Mouse (Mus musculus): ENCODE data around the gene Ripor3. TPM values are rescaled to one million over a fixed set of nuclear protein-coding genes. Genes with fewer than 3 reads are reported as not detected.

The Ripor3 gene
- total RNA-seq, 1 experiment, result 0.98 TPM

DNA sequence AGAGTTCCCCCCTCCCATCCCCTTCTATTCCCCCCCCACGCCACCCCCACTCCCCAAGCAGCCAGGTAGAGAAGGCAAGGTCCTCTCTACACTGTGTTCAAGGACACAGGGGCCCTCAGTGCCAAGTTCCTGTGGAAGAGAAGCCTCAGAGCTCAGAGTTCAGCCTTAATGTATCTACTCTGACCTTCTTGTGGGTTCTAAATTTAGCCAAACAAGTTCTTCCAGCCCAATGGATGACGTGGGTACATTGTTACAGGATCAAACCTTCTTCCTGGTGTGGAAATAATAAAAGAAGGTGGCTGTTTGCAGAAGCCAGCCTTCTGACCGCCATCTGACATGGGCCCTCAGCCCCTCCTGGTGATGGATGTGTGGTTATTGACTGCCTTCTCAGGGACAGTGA is 16.0 kb upstream of the Ripor3 start:
- DNase-seq (ENCODE audit: low read depth, low spot score), result no peak
- H3K4me3 ChIP-seq (ENCODE audit: insufficient read depth in 1 of 2, low read depth in 1 of 2, low read length in 2 of 2, poor library complexity in 1 of 2, severe bottlenecking in 1 of 2), result no peak overlapping the region
- TF ChIP-seq ZNF384 (IDR thresholded peaks at IDR 0.05; ENCODE audit: low read depth, low read length) (no peak), CHD2 (IDR thresholded peaks at IDR 0.05; ENCODE audit: low read depth, low read length) (no peak), MAFK (IDR thresholded peaks at IDR 0.05; ENCODE audit: insufficient read depth, low read depth, low read length) (no peak), HCFC1 (IDR thresholded peaks at IDR 0.05; ENCODE audit: borderline replicate concordance, insufficient read depth, low read length) (no peak), ZC3H11A (IDR thresholded peaks at IDR 0.05; ENCODE audit: borderline replicate concordance, low read depth, low read length) (no peak)
- in situ Hi-C loops (cut with MboI; ENCODE audit: low sequenced_read_pairs in 2 of 2, unreplicated experiment in 2 of 2), result no loop called here
- no peak overlapping the region for H3K9ac ChIP-seq (ENCODE audit: insufficient read depth, low read depth, low read length, poor library complexity, severe bottlenecking)
- H3K27ac ChIP-seq (ENCODE audit: insufficient read depth, low read depth, low read length, poor library complexity, severe bottlenecking), result no peak overlapping the region
- H3K4me1 ChIP-seq (ENCODE audit: control insufficient read depth in 2 of 2, insufficient read depth in 2 of 2, low read length in 2 of 2, poor library complexity in 1 of 2), result no peaks in the 10 kb centered on the region
- no peaks in the 10 kb centered on the region for H3K36me3 ChIP-seq (ENCODE audit: control insufficient read depth, insufficient read depth, low read length, poor library complexity, severe bottlenecking)
- no peaks in the 10 kb centered on the region for H3K9me3 ChIP-seq (ENCODE audit: control insufficient read depth, insufficient read depth, low read depth, low read length)

DNA sequence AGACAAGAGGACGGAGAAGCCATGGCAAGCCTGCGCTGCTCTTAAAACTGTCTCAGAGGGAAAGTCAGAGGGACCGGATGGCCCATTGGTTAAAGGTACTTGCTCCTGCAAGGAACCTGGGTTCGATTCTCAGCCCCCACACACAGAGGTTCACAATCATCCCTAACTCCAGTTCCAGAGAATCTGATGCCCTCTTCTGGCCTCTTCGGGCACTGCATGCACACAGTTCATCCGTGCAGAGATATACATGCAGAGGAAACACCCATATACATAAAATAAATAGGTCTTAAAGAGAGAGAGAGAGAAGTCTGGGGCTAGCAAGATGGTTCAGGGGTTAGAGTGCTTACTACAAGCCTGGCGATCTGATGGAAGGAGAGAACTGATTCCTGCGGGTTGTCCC is 15.5 kb upstream of the Ripor3 start:
- H3K36me3 ChIP-seq (ENCODE audit: control insufficient read depth, insufficient read depth, low read length, poor library complexity, severe bottlenecking), result no peaks in the 10 kb centered on the region
- DNase-seq (ENCODE audit: low read depth, low spot score), result no peak
- no peak overlapping the region for H3K9ac ChIP-seq (ENCODE audit: insufficient read depth, low read depth, low read length, poor library complexity, severe bottlenecking)
- in situ Hi-C loops (cut with MboI; ENCODE audit: low sequenced_read_pairs in 2 of 2, unreplicated experiment in 2 of 2), result no loop called here
- H3K4me3 ChIP-seq (ENCODE audit: insufficient read depth in 1 of 2, low read depth in 1 of 2, low read length in 2 of 2, poor library complexity in 1 of 2, severe bottlenecking in 1 of 2), result no peak overlapping the region
- H3K4me1 ChIP-seq (ENCODE audit: control insufficient read depth in 2 of 2, insufficient read depth in 2 of 2, low read length in 2 of 2, poor library complexity in 1 of 2), result no peaks in the 10 kb centered on the region
- TF ChIP-seq ZNF384 (IDR thresholded peaks at IDR 0.05; ENCODE audit: low read depth, low read length) (no peak), CHD2 (IDR thresholded peaks at IDR 0.05; ENCODE audit: low read depth, low read length) (no peak), ZC3H11A (IDR thresholded peaks at IDR 0.05; ENCODE audit: borderline replicate concordance, low read depth, low read length) (no peak), HCFC1 (IDR thresholded peaks at IDR 0.05; ENCODE audit: borderline replicate concordance, insufficient read depth, low read length) (no peak), MAFK (IDR thresholded peaks at IDR 0.05; ENCODE audit: insufficient read depth, low read depth, low read length) (no peak)
- no peaks in the 10 kb centered on the region for H3K9me3 ChIP-seq (ENCODE audit: control insufficient read depth, insufficient read depth, low read depth, low read length)
- H3K27ac ChIP-seq (ENCODE audit: insufficient read depth, low read depth, low read length, poor library complexity, severe bottlenecking), result no peak overlapping the region

- no peak for TF ChIP-seq HCFC1 (IDR thresholded peaks at IDR 0.05; ENCODE audit: borderline replicate concordance, insufficient read depth, low read length)
- TF ChIP-seq ZNF384 (IDR thresholded peaks at IDR 0.05; ENCODE audit: low read depth, low read length), result no peak
- TF ChIP-seq CHD2 (IDR thresholded peaks at IDR 0.05; ENCODE audit: low read depth, low read length), result no peak
- no peak for TF ChIP-seq ZC3H11A (IDR thresholded peaks at IDR 0.05; ENCODE audit: borderline replicate concordance, low read depth, low read length)
- no peak for TF ChIP-seq MAFK (IDR thresholded peaks at IDR 0.05; ENCODE audit: insufficient read depth, low read depth, low read length)
- Histone ChIP-seq H3K9me3 (ENCODE audit: control insufficient read depth, insufficient read depth, low read depth, low read length) (no peaks in the 10 kb centered on the region), H3K9ac (ENCODE audit: insufficient read depth, low read depth, low read length, poor library complexity, severe bottlenecking) (no peak overlapping the region), H3K27ac (ENCODE audit: insufficient read depth, low read depth, low read length, poor library complexity, severe bottlenecking) (no peak overlapping the region), H3K36me3 (ENCODE audit: control insufficient read depth, insufficient read depth, low read length, poor library complexity, severe bottlenecking) (no peaks in the 10 kb centered on the region), H3K4me3 (ENCODE audit: insufficient read depth in 1 of 2, low read depth in 1 of 2, low read length in 2 of 2, poor library complexity in 1 of 2, severe bottlenecking in 1 of 2) (no peak overlapping the region), H3K4me1 (ENCODE audit: control insufficient read depth in 2 of 2, insufficient read depth in 2 of 2, low read length in 2 of 2, poor library complexity in 1 of 2) (no peaks in the 10 kb centered on the region)
- in situ Hi-C loops (cut with MboI; ENCODE audit: low sequenced_read_pairs in 2 of 2, unreplicated experiment in 2 of 2), result no loop called here
- no peak for DNase-seq (ENCODE audit: low read depth, low spot score)
Observed at GRCm38 (mm10) chr2:168025174-168025573, 14.8 kb upstream of the Ripor3 start.

GRCm38 (mm10) chr2:168023763-168024402 is 13.5 kb upstream of the Ripor3 start:
- Histone ChIP-seq H3K27ac (ENCODE audit: insufficient read depth, low read depth, low read length, poor library complexity, severe bottlenecking) (no peak overlapping the region), H3K4me1 (ENCODE audit: control insufficient read depth in 2 of 2, insufficient read depth in 2 of 2, low read length in 2 of 2, poor library complexity in 1 of 2) (no peaks in the 10 kb centered on the region), H3K9ac (ENCODE audit: insufficient read depth, low read depth, low read length, poor library complexity, severe bottlenecking) (no peak overlapping the region), H3K4me3 (ENCODE audit: insufficient read depth in 1 of 2, low read depth in 1 of 2, low read length in 2 of 2, poor library complexity in 1 of 2, severe bottlenecking in 1 of 2) (no peak overlapping the region), H3K36me3 (ENCODE audit: control insufficient read depth, insufficient read depth, low read length, poor library complexity, severe bottlenecking) (no peaks in the 10 kb centered on the region), H3K9me3 (ENCODE audit: control insufficient read depth, insufficient read depth, low read depth, low read length) (no peaks in the 10 kb centered on the region)
- in situ Hi-C loops (cut with MboI; ENCODE audit: low sequenced_read_pairs in 2 of 2, unreplicated experiment in 2 of 2), result no loop called here
- no peak for TF ChIP-seq ZC3H11A (IDR thresholded peaks at IDR 0.05; ENCODE audit: borderline replicate concordance, low read depth, low read length)
- TF ChIP-seq MAFK (IDR thresholded peaks at IDR 0.05; ENCODE audit: insufficient read depth, low read depth, low read length), result no peak
- no peak for DNase-seq (ENCODE audit: low read depth, low spot score)

DNA sequence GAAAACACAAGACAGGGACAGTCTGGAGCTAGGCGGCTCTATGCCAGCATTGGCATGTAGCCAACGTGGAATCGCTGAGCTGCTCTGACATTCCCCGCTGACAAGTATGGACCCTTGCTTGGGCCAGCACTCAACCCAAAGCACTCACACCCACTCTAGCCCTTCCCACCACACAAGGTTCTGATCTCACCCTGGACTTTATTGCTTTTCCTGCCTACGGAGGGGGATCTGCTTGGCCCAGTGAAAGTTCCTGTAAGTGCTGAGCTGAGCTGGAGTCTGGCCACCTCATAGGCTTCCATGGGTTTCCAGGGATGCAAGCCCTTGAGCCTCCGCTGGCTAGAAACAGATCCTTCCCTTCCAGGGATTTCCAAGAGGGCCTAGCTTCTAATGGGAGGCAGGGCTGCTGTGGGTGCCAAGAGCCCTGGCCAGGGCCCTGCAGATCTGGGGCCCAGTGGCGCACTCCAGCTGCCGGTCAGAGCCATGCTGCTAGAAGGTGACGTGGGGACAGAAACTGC is 8.8 kb upstream of the Ripor3 start:
- H3K36me3 ChIP-seq (ENCODE audit: control insufficient read depth, insufficient read depth, low read length, poor library complexity, severe bottlenecking), result no peaks in the 10 kb centered on the region
- no peaks in the 10 kb centered on the region for H3K9me3 ChIP-seq (ENCODE audit: control insufficient read depth, insufficient read depth, low read depth, low read length)
- TF ChIP-seq HCFC1 (IDR thresholded peaks at IDR 0.05; ENCODE audit: borderline replicate concordance, insufficient read depth, low read length), result no peak
- no peak for TF ChIP-seq MAFK (IDR thresholded peaks at IDR 0.05; ENCODE audit: insufficient read depth, low read depth, low read length)
- TF ChIP-seq CHD2 (IDR thresholded peaks at IDR 0.05; ENCODE audit: low read depth, low read length), result no peak
- TF ChIP-seq ZNF384 (IDR thresholded peaks at IDR 0.05; ENCODE audit: low read depth, low read length), result no peak
- TF ChIP-seq ZC3H11A (IDR thresholded peaks at IDR 0.05; ENCODE audit: borderline replicate concordance, low read depth, low read length), result no peak
- H3K4me3 ChIP-seq (ENCODE audit: insufficient read depth in 1 of 2, low read depth in 1 of 2, low read length in 2 of 2, poor library complexity in 1 of 2, severe bottlenecking in 1 of 2), result no peak overlapping the region
- in situ Hi-C loops (cut with MboI; ENCODE audit: low sequenced_read_pairs in 2 of 2, unreplicated experiment in 2 of 2), result no loop called here
- DNase-seq (ENCODE audit: low read depth, low spot score), result no peak
- no peak overlapping the region for H3K9ac ChIP-seq (ENCODE audit: insufficient read depth, low read depth, low read length, poor library complexity, severe bottlenecking)
- H3K27ac ChIP-seq (ENCODE audit: insufficient read depth, low read depth, low read length, poor library complexity, severe bottlenecking), result no peak overlapping the region
- H3K4me1 ChIP-seq (ENCODE audit: control insufficient read depth in 2 of 2, insufficient read depth in 2 of 2, low read length in 2 of 2, poor library complexity in 1 of 2), result no peaks in the 10 kb centered on the region

All from ES-E14 (cell line).